Mouse (Mus musculus) CH12.LX (cell line): ENCODE data around the gene Stx4a. TPM values are rescaled to one million over a fixed set of nuclear protein-coding genes. Genes with fewer than 3 reads are reported as not detected.
"Not testable (repeated sequence)": the region's sequence is repeated elsewhere in the genome, so short reads cannot be mapped to it uniquely, and the experiment has no call there.

Experiments
- DNase-seq: peaks from one replicate; pipeline ENCODE4 v3.0.0-alpha.2; 2013; ENCODE audit errors: extremely low read depth
- H3K27ac ChIP-seq: 2 replicates; pipeline ENCODE4 v1.5.1; 2012; ENCODE audit warnings: low read depth, mild to moderate bottlenecking, control low read depth, moderate library complexity; ENCODE audit not compliant: insufficient read depth
- H3K27me3 ChIP-seq: replicated peaks from 2 replicates; pipeline ENCODE3; 2012; ENCODE audit warnings: inconsistent platforms
- H3K36me3 ChIP-seq, 2 experiments: replicated peaks in 1 of 2; 2 replicates each; pipeline versions ENCODE3 to v1.6.1; 2012; ENCODE audit warnings: inconsistent platforms in 1 of 2, low read length in 1 of 2, mild to moderate bottlenecking in 1 of 2, mixed read lengths in 1 of 2, moderate library complexity in 1 of 2; ENCODE audit not compliant: control insufficient read depth in 1 of 2, insufficient read depth in 1 of 2
- H3K4me1 ChIP-seq, 2 experiments: 2 replicates each; pipeline ENCODE4 v1.6.1; 2012; ENCODE audit warnings: inconsistent platforms in 1 of 2, moderate library complexity in 1 of 2; ENCODE audit not compliant: insufficient read depth in 2 of 2, control insufficient read depth in 1 of 2
- H3K4me2 ChIP-seq: 2 replicates; pipeline ENCODE4 v1.6.1; 2012; ENCODE audit warnings: low read depth, mild to moderate bottlenecking, control low read depth; ENCODE audit not compliant: poor library complexity, insufficient read depth, severe bottlenecking
- H3K4me3 ChIP-seq, 3 experiments: fragments of 150-350 bp in 1 of 3; sonication (generic) in 1 of 3; replicated peaks in 1 of 3; 2 replicates each; pipeline versions ENCODE3 to v1.5.1; 2011 to 2012; ENCODE audit warnings: low read depth in 2 of 3, low read length in 2 of 3, mild to moderate bottlenecking in 2 of 3, moderate library complexity in 2 of 3, control low read depth in 1 of 3, improper control_type of control experiment in 1 of 3, inconsistent platforms in 1 of 3, mixed read lengths in 1 of 3; ENCODE audit not compliant: poor library complexity in 1 of 3
- H3K79me2 ChIP-seq: replicated peaks from 2 replicates; pipeline ENCODE4 v1.6.1; 2012; ENCODE audit warnings: mild to moderate bottlenecking, moderate library complexity; ENCODE audit not compliant: control insufficient read depth, poor library complexity, insufficient read depth, severe bottlenecking; ENCODE audit errors: extremely low read depth
- H3K9ac ChIP-seq: 2 replicates; pipeline ENCODE4 v1.6.1; 2012; ENCODE audit warnings: low read depth, mild to moderate bottlenecking, control low read depth, moderate library complexity; ENCODE audit not compliant: insufficient read depth
- H3K9me3 ChIP-seq: replicated peaks from 2 replicates; pipeline ENCODE3; 2012; ENCODE audit warnings: low read length, inconsistent platforms, mixed read lengths
- CHD1 ChIP-seq: IDR thresholded peaks from 2 replicates; pipeline ENCODE4 v1.6.1; 2012; ENCODE audit warnings: low read depth, low read length, improper control_type of control experiment, inconsistent platforms
- CTCF ChIP-seq, 2 experiments: IDR thresholded peaks in 1 of 2; conservative IDR thresholded peaks in 1 of 2; 2 replicates each; pipeline ENCODE4 v1.5.1; 2011 to 2012; ENCODE audit warnings: low read depth in 2 of 2, low read length in 2 of 2, improper control_type of control experiment in 1 of 2, inconsistent platforms in 1 of 2, mild to moderate bottlenecking in 1 of 2, moderate library complexity in 1 of 2
- E2F4 ChIP-seq: IDR thresholded peaks from 2 replicates; pipeline ENCODE4 v1.6.1; 2011; ENCODE audit warnings: low read depth, low read length, improper control_type of control experiment; ENCODE audit not compliant: insufficient replicate concordance
- GABPA ChIP-seq: IDR thresholded peaks from 2 replicates; pipeline ENCODE4 v1.6.1; 2012; ENCODE audit warnings: low read depth, low read length, improper control_type of control experiment, inconsistent platforms; ENCODE audit not compliant: insufficient replicate concordance
- HCFC1 ChIP-seq: IDR thresholded peaks from 2 replicates; pipeline ENCODE4 v1.6.1; 2012; ENCODE audit warnings: low read depth, mild to moderate bottlenecking, inconsistent platforms, low read length, improper control_type of control experiment
- JUN ChIP-seq: IDR thresholded peaks from 2 replicates; pipeline ENCODE4 v1.6.1; 2011; ENCODE audit warnings: low read depth, mild to moderate bottlenecking, low read length, improper control_type of control experiment, moderate library complexity; ENCODE audit not compliant: insufficient read depth
- MAZ ChIP-seq: IDR thresholded peaks from 2 replicates; pipeline ENCODE4 v1.6.1; 2012; ENCODE audit warnings: low read depth, mild to moderate bottlenecking, inconsistent platforms, low read length, improper control_type of control experiment, moderate library complexity
- MEF2A ChIP-seq: IDR thresholded peaks from 2 replicates; pipeline ENCODE4 v1.6.1; 2014; ENCODE audit warnings: low read depth, mild to moderate bottlenecking, inconsistent platforms, low read length, improper control_type of control experiment, borderline replicate concordance
- NELFE ChIP-seq: IDR thresholded peaks from 2 replicates; pipeline ENCODE4 v1.6.1; 2011; ENCODE audit warnings: low read depth, low read length, improper control_type of control experiment
- NRF1 ChIP-seq: IDR thresholded peaks from 2 replicates; pipeline ENCODE4 v1.6.1; 2014; ENCODE audit warnings: low read depth, mild to moderate bottlenecking, inconsistent platforms, low read length, improper control_type of control experiment, moderate library complexity
- PAX5 ChIP-seq: IDR thresholded peaks from 2 replicates; pipeline ENCODE4 v1.6.1; 2012; ENCODE audit warnings: low read length, inconsistent platforms, mixed read lengths
- POLR2A ChIP-seq: IDR thresholded peaks from 2 replicates; pipeline ENCODE4 v1.6.1; 2011; ENCODE audit warnings: low read depth, mild to moderate bottlenecking, improper control_type of control experiment, low read length
- RCOR1 ChIP-seq: conservative IDR thresholded peaks from 2 replicates; pipeline ENCODE4 v1.6.1; 2012; ENCODE audit warnings: low read depth, mild to moderate bottlenecking, inconsistent platforms, low read length, improper control_type of control experiment
- TBP ChIP-seq: conservative IDR thresholded peaks from 2 replicates; pipeline ENCODE4 v1.6.1; 2011; ENCODE audit warnings: low read depth, low read length, improper control_type of control experiment
- USF1 ChIP-seq: IDR thresholded peaks from 2 replicates; pipeline ENCODE4 v1.6.1; 2014; ENCODE audit warnings: low read depth, mild to moderate bottlenecking, inconsistent platforms, low read length, improper control_type of control experiment
- ZC3H11A ChIP-seq: IDR thresholded peaks from 2 replicates; pipeline ENCODE4 v1.6.1; 2012; ENCODE audit warnings: low read depth, mild to moderate bottlenecking, inconsistent platforms, low read length, improper control_type of control experiment
- ZNF384 ChIP-seq: IDR thresholded peaks from 2 replicates; pipeline ENCODE4 v1.6.1; 2012; ENCODE audit warnings: low read depth, low read length, improper control_type of control experiment, inconsistent platforms
- dilution Hi-C: fragments of 300-500 bp; cut with MboI; formaldehyde crosslinking; loops from 2 replicates; pipeline ENCODE4 v1.14.3; 2020; ENCODE audit warnings: low sequenced_read_pairs; ENCODE audit not compliant: extremely low pct_unique_long_range_greater_than_20kb, extremely low pct_ligation_motif_present
- in situ Hi-C: fragments of 300-500 bp; cut with MboI; formaldehyde crosslinking; loops from 3 replicates; pipeline ENCODE4 v1.14.3; 2019; ENCODE audit warnings: low sequenced_read_pairs, low pct_ligation_motif_present, low pct_unique_long_range_greater_than_20kb, mixed read lengths
- polyA plus RNA-seq: library from polyadenylated mRNA; unstranded; fragments of >175 nt; gene quantifications from 2 replicates; pipeline ENCODE4 v1.2.1, GENCODE M21; 2012; ENCODE audit warnings: low read depth; ENCODE audit not compliant: insufficient read length
- total RNA-seq, 2 experiments: library from RNA; depleted of rRNA; stranded (reverse); fragments of 300-350 nt in 1 of 2; fragments of >200 nt in 1 of 2; gene quantifications; 2 replicates each; pipeline ENCODE4 v1.2.3; 2012 to 2014

Stx4a gene
- total and polyA plus RNA-seq, 3 experiments: 16.5 to 50.5 (median 25.4) TPM

DNA sequence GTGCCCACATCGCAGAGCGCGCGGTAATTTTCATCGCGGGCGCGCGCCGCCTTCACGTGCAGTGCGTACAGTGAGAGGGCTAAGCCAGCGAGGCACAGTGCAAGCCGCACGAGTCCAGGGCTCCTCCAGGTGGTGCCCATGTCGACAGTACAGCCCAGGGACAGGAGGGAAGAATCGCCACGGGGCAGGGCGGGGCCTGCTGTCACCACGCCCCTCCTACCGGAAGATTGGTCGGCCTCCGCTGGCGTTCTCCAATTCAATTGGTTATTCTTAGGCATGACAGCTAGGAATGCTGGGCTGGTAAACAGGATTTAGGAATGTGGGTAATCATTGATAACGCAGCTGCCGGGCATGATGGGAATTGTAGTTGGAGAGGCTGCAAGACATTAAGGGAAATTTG is 71.3 kb downstream of the Stx4a start, which contains the start of the genes Gm21974 and Vkorc1:
TSS of gene Gm21974 (minus strand) at position 13 of the 400 bp plus-strand sequence.
TSS of gene Vkorc1 (minus strand) at position 176 of the 400 bp plus-strand sequence.
- peaks cover 0 to 38% of the 10 kb centered on the region in 2 experiments for H3K36me3 ChIP-seq
- TF ChIP-seq NRF1 (no peak), MEF2A (no peak), ZNF384 (no peak), E2F4 (no peak), NELFE (no peak), RCOR1 (no peak), CHD1 (no peak), HCFC1 (no peak), PAX5 (no peak), MAZ (no peak), JUN (no peak), USF1 (no peak), CTCF (conservative IDR thresholded peaks at IDR 0.05 in 1 of 2, IDR thresholded peaks at IDR 0.05 in 1 of 2; ENCODE audit: low read depth in 2 of 2, low read length in 2 of 2) (no peak), GABPA (no peak), TBP (no peak), POLR2A (no peak), ZC3H11A (no peak)
- TF ChIP-seq, all 38 proteins: peak for 0
- Histone ChIP-seq H3K9me3 (peaks cover 3% of the 10 kb centered on the region), H3K9ac (no peak within 1 kb of the TSS), H3K27me3 (no peaks in the 10 kb centered on the region), H3K79me2 (no peaks in the 10 kb centered on the region), H3K27ac (no peak within 1 kb of the TSS), H3K4me2 (no peak within 1 kb of the TSS), H3K4me1 (0 out of 4 replicates have a peak, but pooled peaks cover 0 to 2% of the 10 kb centered on the region in 2 experiments), H3K4me3 (no peak within 1 kb of the TSS)
- dilution Hi-C loops (no loop called here), in situ Hi-C loops (no loop called here)
- no peak for DNase-seq

DNA sequence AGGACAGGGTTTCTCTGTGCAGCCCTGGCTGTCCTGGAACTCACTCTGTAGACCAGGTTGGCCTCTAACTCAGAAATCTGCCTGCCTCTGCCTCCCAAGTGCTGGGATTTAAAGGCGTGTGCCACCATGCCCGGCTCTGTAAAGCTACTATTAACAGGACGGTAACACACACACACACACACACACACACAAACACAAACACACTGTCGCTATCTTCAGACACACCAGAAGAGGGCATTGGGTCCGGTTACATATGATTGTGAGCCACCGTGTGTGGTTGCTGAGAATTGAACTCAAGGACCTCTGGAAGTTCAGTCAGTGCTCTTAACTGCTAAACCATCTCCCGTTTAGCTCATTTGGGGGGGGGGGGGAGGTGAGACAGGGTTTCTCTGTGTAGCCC is 71.8 kb downstream of the Stx4a start:
- H3K27me3 ChIP-seq, H3K9ac ChIP-seq, H3K4me1 ChIP-seq, in situ Hi-C loops, H3K4me2 ChIP-seq, DNase-seq, H3K4me3 ChIP-seq, H3K79me2 ChIP-seq, dilution Hi-C loops, H3K9me3 ChIP-seq, H3K27ac ChIP-seq: not testable (repeated sequence)
- H3K36me3 ChIP-seq: peaks cover 0 to 34% of the 10 kb centered on the region in 2 experiments
